8 mouse cellular contexts compared by ENCODE assay signal in the genomic region with DNA sequence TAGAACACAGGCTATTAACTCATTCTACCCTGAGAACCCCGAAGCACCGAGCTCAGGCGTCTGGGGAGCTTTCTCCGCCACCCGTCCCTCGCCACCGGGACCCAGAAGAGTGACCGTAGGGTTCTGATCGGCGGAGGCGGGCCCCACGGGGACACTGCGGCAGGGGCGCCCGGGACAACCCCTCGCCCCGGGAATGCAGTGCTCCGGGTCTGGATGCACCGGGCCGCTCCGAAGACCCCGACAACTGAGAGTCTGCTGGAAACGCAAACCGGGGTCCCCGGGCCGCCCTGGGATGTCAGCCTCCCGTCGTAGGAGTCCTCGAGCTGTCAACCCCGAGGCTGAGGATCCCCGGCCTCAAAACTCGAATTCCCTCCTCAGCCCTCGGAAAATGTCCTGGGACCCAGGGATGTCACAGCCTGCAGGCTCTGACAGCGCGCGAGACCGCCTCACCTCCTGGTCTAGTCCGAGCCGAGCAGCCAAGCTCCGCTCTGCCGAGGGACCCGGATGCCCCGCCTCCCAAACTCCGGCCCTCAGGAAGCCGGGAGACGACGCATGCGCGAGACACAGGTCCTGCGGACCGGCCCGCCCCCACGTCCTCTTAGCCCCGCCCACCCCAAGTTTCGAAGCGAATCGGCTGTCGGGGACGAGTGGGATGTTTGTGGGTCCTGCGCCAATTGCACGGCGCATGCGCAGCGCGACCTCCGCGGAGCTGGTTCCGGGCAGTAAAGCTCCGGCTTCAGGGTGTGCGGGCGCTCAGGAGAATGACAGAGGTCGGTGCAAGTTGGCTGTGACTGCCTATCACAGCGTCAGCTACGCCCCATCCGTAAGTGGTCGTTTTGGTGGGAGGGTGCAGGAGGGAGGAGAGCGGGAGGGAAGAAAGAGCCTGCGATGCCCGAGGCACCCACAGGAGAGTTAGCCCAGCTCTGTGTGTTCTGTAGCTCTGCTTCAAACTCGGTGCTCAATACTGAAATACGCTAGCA. TPM values are rescaled to one million over a fixed set of nuclear protein-coding genes. Genes with fewer than 3 reads are reported as not detected.
DNase-seq lines count a peak whose midpoint lies in the region; ATAC-seq and TF ChIP-seq lines count a peak whose summit lies in the region.

Gene Heatr5b, minus strand, starts transcription at position 509 of the 980 bp plus-strand sequence.
Gene Gpatch11, plus strand, starts transcription at position 712 of the 980 bp plus-strand sequence.

- DNase-seq in brain, embryonic 14.5 days (ENCODE audit: low read depth), result peak; percentile 100
- peak; percentile 88 for DNase-seq in liver, adult 2 months (ENCODE audit: extremely low read depth, low read depth, low spot score)
- DNase-seq in splenic B cell, adult 2 months (ENCODE audit: low read depth, low spot score), result peak; percentile 99

- no peak for TF ChIP-seq CTCF in C2C12 (IDR thresholded peaks at IDR 0.05; ENCODE audit: control insufficient read depth, insufficient read depth, insufficient read length)
- TF ChIP-seq CTCF in brain, embryonic 14.5 days (IDR thresholded peaks at IDR 0.05; ENCODE audit: borderline replicate concordance, extremely low read depth, insufficient read depth, insufficient read length), result no peak
- TF ChIP-seq CTCF in liver, adult 2 months (IDR thresholded peaks at IDR 0.05; ENCODE audit: low read depth, low read length), result no peak

- no peaks in the 10 kb centered on the region for H3K79me3 ChIP-seq in C2C12 (ENCODE audit: low read depth)

- ATAC-seq in heart, embryonic 11.5 days (replicated peaks; ENCODE audit: insufficient number of reproducible peaks, low FRiP score, low TSS enrichment), result peak; percentile 99
- peak; percentile 99 for ATAC-seq in kidney, embryonic 16.5 days (ENCODE audit: low FRiP score, low TSS enrichment)

- H3K9ac ChIP-seq in heart, embryonic 11.5 days (ENCODE audit: low read depth, low read length), result peak within 1 kb of the TSS; percentile 83
- H3K9ac ChIP-seq in kidney, embryonic 16.5 days (replicated peaks; ENCODE audit: low read length), result peak within 1 kb of the TSS; percentile 89
- H3K9ac ChIP-seq in liver, adult 2 months (ENCODE audit: low read depth, low read length), result peak within 1 kb of the TSS; percentile 87

- peak within 1 kb of the TSS; percentile 97 for H3K4me3 ChIP-seq in C2C12 (ENCODE audit: insufficient read depth, poor library complexity, severe bottlenecking)
- H3K4me3 ChIP-seq in erythroblast, embryonic 14.5 days (replicated peaks), result peak within 1 kb of the TSS; percentile 88
- peak within 1 kb of the TSS; percentile 88 for H3K4me3 ChIP-seq in heart, embryonic 11.5 days (ENCODE audit: low read depth, low read length)
- peak within 1 kb of the TSS; percentile 92 for H3K4me3 ChIP-seq in kidney, embryonic 16.5 days (ENCODE audit: low read length)
- H3K4me3 ChIP-seq in liver, adult 2 months (ENCODE audit: insufficient read depth, low read depth, low read length), result peak within 1 kb of the TSS; percentile 91
- peak within 1 kb of the TSS; percentile 87 for H3K4me3 ChIP-seq in myocyte

- H3K79me2 ChIP-seq in C2C12 (ENCODE audit: control insufficient read depth, insufficient read depth) (no peaks in the 10 kb centered on the region), myocyte (ENCODE audit: control insufficient read depth, insufficient read depth) (peaks cover 6% of the 10 kb centered on the region)
- no peaks in the 10 kb centered on the region for H3K79me2 ChIP-seq in liver, adult 2 months (ENCODE audit: control insufficient read depth, insufficient read depth, low read length)

- peak within 1 kb of the TSS; percentile 80 for H3K4me2 ChIP-seq in heart, embryonic 11.5 days
- H3K4me2 ChIP-seq in kidney, embryonic 16.5 days (replicated peaks; ENCODE audit: low read depth, low read length), result peak within 1 kb of the TSS; percentile 88
- peak within 1 kb of the TSS; percentile 95 for H3K4me2 ChIP-seq in myocyte (ENCODE audit: low read depth)

- no peaks in the 10 kb centered on the region for H3K9me3 ChIP-seq in erythroblast, embryonic 14.5 days (ENCODE audit: control insufficient read depth, low read length)
- no peaks in the 10 kb centered on the region for H3K9me3 ChIP-seq in heart, embryonic 11.5 days (replicated peaks; ENCODE audit: control insufficient read depth, low read length)
- H3K9me3 ChIP-seq in kidney, embryonic 16.5 days (ENCODE audit: low read length), result no peaks in the 10 kb centered on the region

- H3K4me1 ChIP-seq in erythroblast, embryonic 14.5 days (ENCODE audit: control insufficient read depth), result peaks cover 34% of the 10 kb centered on the region
- H3K4me1 ChIP-seq in heart, embryonic 11.5 days (ENCODE audit: control insufficient read depth, insufficient read depth, low read length), result no peaks in the 10 kb centered on the region
- peaks cover 8% of the 10 kb centered on the region; the same call in 1 of the 2 replicates for H3K4me1 ChIP-seq in kidney, embryonic 16.5 days (ENCODE audit: insufficient read depth, low read length)
- peaks cover 2% of the 10 kb centered on the region; the same call in 1 of the 2 replicates for H3K4me1 ChIP-seq in liver, adult 2 months (ENCODE audit: control insufficient read depth, insufficient read depth, low read length)

- under 1% methylated on average over 81 of the region's 81 CpGs for WGBS in heart, embryonic 11.5 days (ENCODE audit: insufficient replicate concordance)
- under 1% methylated on average over 81 of the region's 81 CpGs for WGBS in kidney, embryonic 16.5 days
- under 1% methylated on average over 81 of the region's 81 CpGs for WGBS in liver, adult 2 months

- H3ac ChIP-seq in C2C12 (ENCODE audit: control insufficient read depth, insufficient read length, low read depth) (peak within 1 kb of the TSS; percentile 78), myocyte (ENCODE audit: control insufficient read depth, insufficient read length) (peak within 1 kb of the TSS; percentile 38)

- H3K36me3 ChIP-seq in C2C12 (ENCODE audit: control insufficient read depth, insufficient read depth) (peaks cover 13% of the 10 kb centered on the region), myocyte (ENCODE audit: control insufficient read depth, insufficient read depth) (peaks cover 10% of the 10 kb centered on the region)
- peaks cover 34% of the 10 kb centered on the region for H3K36me3 ChIP-seq in erythroblast, embryonic 14.5 days (ENCODE audit: control insufficient read depth)
- peaks cover 8% of the 10 kb centered on the region; the same call in 1 of the 2 replicates for H3K36me3 ChIP-seq in heart, embryonic 11.5 days (ENCODE audit: control insufficient read depth, insufficient read depth, low read length)
- H3K36me3 ChIP-seq in kidney, embryonic 16.5 days (ENCODE audit: insufficient read depth, low read length), result peaks cover 10% of the 10 kb centered on the region
- peaks cover 19% of the 10 kb centered on the region; the same call in 1 of the 2 replicates for H3K36me3 ChIP-seq in liver, adult 2 months (ENCODE audit: control insufficient read depth, insufficient read depth, low read length)
- H3K36me3 ChIP-seq in splenic B cell, adult 2 months (ENCODE audit: control insufficient read depth, insufficient read depth, low read length, poor library complexity, severe bottlenecking), result peaks cover 5% of the 10 kb centered on the region

- TF ChIP-seq POLR2A in brain, embryonic 14.5 days (IDR thresholded peaks at IDR 0.05; ENCODE audit: borderline replicate concordance, extremely low read depth, insufficient read depth, insufficient read length, poor library complexity, severe bottlenecking), result peak; percentile 74; the same call in 1 of the 2 replicates
- peak; percentile 93 for TF ChIP-seq POLR2A in liver, adult 2 months (IDR thresholded peaks at IDR 0.05; ENCODE audit: extremely low read depth, insufficient read depth, low read length)
- TF ChIP-seq POLR2A in myocyte (IDR thresholded peaks at IDR 0.05; ENCODE audit: insufficient read length, low read depth), result peak; percentile 90

- H3K27ac ChIP-seq in heart, embryonic 11.5 days (ENCODE audit: low read depth, low read length), result peak within 1 kb of the TSS; percentile 82
- peak within 1 kb of the TSS; percentile 89 for H3K27ac ChIP-seq in kidney, embryonic 16.5 days (ENCODE audit: low read length)
- peak within 1 kb of the TSS; percentile 56 for H3K27ac ChIP-seq in liver, adult 2 months (replicated peaks; ENCODE audit: insufficient read depth, low read depth, low read length)

- H3K27me3 ChIP-seq in C2C12 (ENCODE audit: control insufficient read depth, insufficient read depth, insufficient read length) (no peaks in the 10 kb centered on the region), myocyte (ENCODE audit: control insufficient read depth, insufficient read depth, insufficient read length) (no peaks in the 10 kb centered on the region)
- no peaks in the 10 kb centered on the region for H3K27me3 ChIP-seq in erythroblast, embryonic 14.5 days (ENCODE audit: control insufficient read depth)
- H3K27me3 ChIP-seq in heart, embryonic 11.5 days (ENCODE audit: control insufficient read depth, insufficient read depth, low read length), result no peaks in the 10 kb centered on the region
- no peaks in the 10 kb centered on the region for H3K27me3 ChIP-seq in kidney, embryonic 16.5 days (ENCODE audit: insufficient read depth, low read length)
- H3K27me3 ChIP-seq in liver, adult 2 months (ENCODE audit: control insufficient read depth, insufficient read depth, low read length), result no peaks in the 10 kb centered on the region
- H3K27me3 ChIP-seq in splenic B cell, adult 2 months (ENCODE audit: control insufficient read depth, insufficient read depth, low read length, poor library complexity, severe bottlenecking), result no peaks in the 10 kb centered on the region

TF ChIP-seq in C2C12, 6 proteins besides CTCF, POLR2A, EP300 and RAD21 (continues in another document):
- no peak for TF ChIP-seq USF1 (IDR thresholded peaks at IDR 0.05; ENCODE audit: low read depth)

TF ChIP-seq in myocyte, 11 proteins besides CTCF, POLR2A, EP300 and RAD21 (continues in another document):
- TF ChIP-seq POLR2AphosphoS2 (IDR thresholded peaks at IDR 0.05; ENCODE audit: insufficient read length, low read depth), result peak; percentile 78

RNA-seq across cellular contexts. Expression of gene Heatr5b, which starts in this region (rescaled TPM):
- 11.7 TPM for polyA plus RNA-seq in C2C12 (2012; fragmentation: generic; extraction: Trizol)
- 32.6 and 41.0 TPM in 2 replicates for polyA plus RNA-seq in brain, embryonic 14.5 days (2012; rRNA removed)
- polyA plus RNA-seq in erythroblast, embryonic 14.5 days (2012), result 0.01 and 0.10 TPM in 2 replicates
- polyA plus RNA-seq in heart, embryonic 11.5 days (2014; fragmentation: Nextera tagmentation; extraction: Ambion mirVana), result 16.9 and 18.7 TPM in 2 replicates
- polyA plus RNA-seq in kidney, embryonic 16.5 days (2015; fragmentation: Nextera tagmentation; extraction: Ambion mirVana), result 13.0 and 14.7 TPM in 2 replicates
- 8.3 and 10.0 TPM in 2 replicates for total RNA-seq in liver, adult 2 months (2014; rRNA removed)
- 7.5 and 8.9 TPM in 2 replicates for polyA plus RNA-seq in liver, adult 2 months (2012; rRNA removed)
- polyA plus RNA-seq in myocyte (2012; fragmentation: generic; extraction: Trizol), result 11.8 TPM

RNA-seq across cellular contexts. Expression of gene Gpatch11, which starts in this region (rescaled TPM):
- polyA plus RNA-seq in C2C12 (2012; fragmentation: generic; extraction: Trizol), result 14.5 TPM
- polyA plus RNA-seq in brain, embryonic 14.5 days (2012; rRNA removed), result 23.3 and 24.0 TPM in 2 replicates
- 0.56 and 0.82 TPM in 2 replicates for polyA plus RNA-seq in erythroblast, embryonic 14.5 days (2012)
- polyA plus RNA-seq in heart, embryonic 11.5 days (2014; fragmentation: Nextera tagmentation; extraction: Ambion mirVana), result 31.8 and 32.5 TPM in 2 replicates
- polyA plus RNA-seq in kidney, embryonic 16.5 days (2015; fragmentation: Nextera tagmentation; extraction: Ambion mirVana), result 40.5 and 41.1 TPM in 2 replicates
- 7.9 and 8.1 TPM in 2 replicates for total RNA-seq in liver, adult 2 months (2014; rRNA removed)
- 4.7 and 4.9 TPM in 2 replicates for polyA plus RNA-seq in liver, adult 2 months (2012; rRNA removed)
- 16.6 TPM for polyA plus RNA-seq in myocyte (2012; fragmentation: generic; extraction: Trizol)

Comparison
In these comparisons a context has a peak if more than half of its experiments do, and no peak if none do; other contexts are left out.
1. Peak in every context shown above with its lines: DNase-seq, ATAC-seq, H3K4me3 ChIP-seq and H3K27ac ChIP-seq.